Mouse (Mus musculus): Measurements from ENCODE around the gene Meioc.

GRCm38 (mm10) chr11:102629375-102629774, 34.1 kb upstream of the Meioc start:
- no peak for TF ChIP-seq CTCF (IDR thresholded peaks at IDR 0.05; ENCODE audit: borderline replicate concordance, insufficient read depth, low read length)
- TF ChIP-seq POLR2A (IDR thresholded peaks at IDR 0.05; ENCODE audit: low read depth, low read length): no peak
